ENCODE assay signal across 21 mouse cellular contexts in the genomic region with DNA sequence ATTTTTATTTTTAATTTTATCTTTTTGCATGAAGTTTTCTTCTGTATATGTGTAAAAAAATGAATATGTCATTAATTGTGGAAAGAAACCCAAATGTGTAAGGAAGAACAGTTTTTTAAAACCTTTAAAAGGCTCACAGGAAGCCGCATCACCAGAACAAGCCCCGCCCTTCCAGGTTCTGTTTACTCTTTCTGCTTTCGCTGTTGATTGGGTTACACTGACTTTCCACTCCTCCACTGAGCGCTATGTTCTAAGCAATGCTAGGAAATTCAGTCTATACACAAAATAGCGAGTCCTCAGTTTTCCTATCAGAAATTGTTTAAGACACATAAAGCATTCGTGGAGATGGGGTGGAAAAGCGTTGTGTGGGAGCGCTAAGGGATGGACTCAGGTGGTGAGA. TPM values are rescaled to one million over a fixed set of nuclear protein-coding genes. Genes with fewer than 3 reads are reported as not detected.
DNase-seq lines count a peak whose midpoint lies in the region; ATAC-seq and TF ChIP-seq lines count a peak whose summit lies in the region.
"Had no signal": no experiment of that assay in that cellular context is flagged by ENCODE, and none has a peak within 500 bp of the region (broad histone marks: within the 10 kb centered on the region; RNA-seq: fewer than 3 reads in every experiment).

No protein-coding gene starts in this region.

- H3K4me3 ChIP-seq in heart, postnatal 0 days (ENCODE audit: low read depth, low read length) = no peak overlapping the region
- no peak overlapping the region for H3K4me3 ChIP-seq in stomach, embryonic 16.5 days (replicated peaks; ENCODE audit: low read length)
- H3K4me3 ChIP-seq in stomach, postnatal 0 days (ENCODE audit: low read depth, low read length) = no peak overlapping the region
- H3K4me3 ChIP-seq: forebrain, embryonic 15.5 days; hindbrain, embryonic 12.5 days; kidney, embryonic 15.5 days; megakaryocyte, embryonic 14.5 days; midbrain, embryonic 15.5 days; myocyte; neural tube, embryonic 15.5 days had no signal

- H3K4me1 ChIP-seq in heart, postnatal 0 days (ENCODE audit: control insufficient read depth, insufficient read depth) = peaks cover 15% of the 10 kb centered on the region
- 0 out of 2 replicates have a peak, but pooled peaks cover 6% of the 10 kb centered on the region for H3K4me1 ChIP-seq in stomach, embryonic 16.5 days (ENCODE audit: control insufficient read depth, insufficient read depth, low read length)
- no peaks in the 10 kb centered on the region for H3K4me1 ChIP-seq in stomach, postnatal 0 days (replicated peaks; ENCODE audit: control insufficient read depth, insufficient read depth)
- H3K4me1 ChIP-seq: forebrain, embryonic 15.5 days; hindbrain, embryonic 12.5 days; kidney, embryonic 15.5 days; midbrain, embryonic 15.5 days had no signal

- H3K9ac ChIP-seq in heart, postnatal 0 days (replicated peaks; ENCODE audit: low read depth, low read length) = no peak overlapping the region
- H3K9ac ChIP-seq in stomach, embryonic 16.5 days (ENCODE audit: low read length) = no peak overlapping the region
- H3K9ac ChIP-seq in stomach, postnatal 0 days (ENCODE audit: low read length) = no peak overlapping the region
- H3K9ac ChIP-seq: forebrain, embryonic 15.5 days; hindbrain, embryonic 12.5 days; kidney, embryonic 15.5 days; liver, embryonic 14.5 days; midbrain, embryonic 15.5 days; neural tube, embryonic 15.5 days had no signal

- DNase-seq in heart, postnatal 0 days (ENCODE audit: low spot score) = peak; percentile 3
- DNase-seq in heart, adult 8-10 months (ENCODE audit: low spot score) = no peak
- DNase-seq in stomach, postnatal 0 days (ENCODE audit: low spot score) = no peak
- peak; percentile 26 for DNase-seq in yolk sac, embryonic 10.5 days (ENCODE audit: low spot score)
- no peak for DNase-seq in kidney, adult 9 months
- DNase-seq: adrenal gland, postnatal 36 days; cerebellum, adult 11-12 months; cerebellum, postnatal 14 days; gastrocnemius, postnatal 14 days; kidney, postnatal 4 days; lung, postnatal 10 days had no signal

- H3K27ac ChIP-seq in heart, postnatal 0 days (ENCODE audit: low read depth) = no peak overlapping the region
- H3K27ac ChIP-seq in stomach, embryonic 16.5 days (ENCODE audit: low read length) = no peak overlapping the region
- no peak overlapping the region for H3K27ac ChIP-seq in stomach, postnatal 0 days (replicated peaks)
- H3K27ac ChIP-seq: forebrain, embryonic 15.5 days; hindbrain, embryonic 12.5 days; kidney, embryonic 15.5 days; liver, embryonic 14.5 days; midbrain, embryonic 15.5 days; neural tube, embryonic 15.5 days had no signal

- no peaks in the 10 kb centered on the region for H3K27me3 ChIP-seq in heart, postnatal 0 days (ENCODE audit: control insufficient read depth, insufficient read depth, low read length)
- H3K27me3 ChIP-seq in stomach, embryonic 16.5 days (ENCODE audit: control insufficient read depth, insufficient read depth, low read length) = no peaks in the 10 kb centered on the region
- H3K27me3 ChIP-seq in stomach, postnatal 0 days (ENCODE audit: control insufficient read depth, insufficient read depth, low read length) = no peaks in the 10 kb centered on the region
- H3K27me3 ChIP-seq: forebrain, embryonic 15.5 days; hindbrain, embryonic 12.5 days; kidney, embryonic 15.5 days; megakaryocyte, embryonic 14.5 days; midbrain, embryonic 15.5 days; neural tube, embryonic 15.5 days had no signal

- H3K9me3 ChIP-seq in heart, postnatal 0 days (replicated peaks; ENCODE audit: control insufficient read depth, low read length) = no peaks in the 10 kb centered on the region
- H3K9me3 ChIP-seq in stomach, embryonic 16.5 days (replicated peaks; ENCODE audit: control insufficient read depth, low read length) = no peaks in the 10 kb centered on the region
- H3K9me3 ChIP-seq in stomach, postnatal 0 days (ENCODE audit: control insufficient read depth, low read length) = no peaks in the 10 kb centered on the region
- H3K9me3 ChIP-seq: forebrain, embryonic 15.5 days; hindbrain, embryonic 12.5 days; kidney, embryonic 15.5 days; midbrain, embryonic 15.5 days; neural tube, embryonic 15.5 days had no signal

- TF ChIP-seq CTCF in heart, postnatal 0 days (IDR thresholded peaks at IDR 0.05; ENCODE audit: low read depth) = no peak
- TF ChIP-seq CTCF in stomach, postnatal 0 days (IDR thresholded peaks at IDR 0.05; ENCODE audit: low read depth) = no peak

- no peak for ATAC-seq in heart, postnatal 0 days (ENCODE audit: insufficient read depth, low read depth)
- no peak for ATAC-seq in stomach, embryonic 16.5 days (ENCODE audit: insufficient read depth, low FRiP score)
- ATAC-seq in stomach, postnatal 0 days (ENCODE audit: low FRiP score, low TSS enrichment) = no peak
- ATAC-seq in activated CD4-positive, CD25-positive, alpha-beta regulatory T cell, adult 4 months = peak; percentile 65
- ATAC-seq: forebrain, embryonic 15.5 days; midbrain, embryonic 15.5 days had no signal

- no peak for TF ChIP-seq EP300 in heart, postnatal 0 days (IDR thresholded peaks at IDR 0.05; ENCODE audit: low read depth)
- no peak for TF ChIP-seq EP300 in stomach, postnatal 0 days (optimal IDR thresholded peaks at IDR 0.05)

- no peaks in the 10 kb centered on the region for H3K36me3 ChIP-seq in heart, postnatal 0 days (replicated peaks; ENCODE audit: control insufficient read depth, insufficient read depth, low read length)
- no peaks in the 10 kb centered on the region for H3K36me3 ChIP-seq in stomach, embryonic 16.5 days (ENCODE audit: control insufficient read depth, insufficient read depth, low read length)
- H3K36me3 ChIP-seq in stomach, postnatal 0 days (ENCODE audit: control insufficient read depth, insufficient read depth, low read length) = no peaks in the 10 kb centered on the region
- H3K36me3 ChIP-seq: forebrain, embryonic 15.5 days; hindbrain, embryonic 12.5 days; kidney, embryonic 15.5 days; midbrain, embryonic 15.5 days; neural tube, embryonic 15.5 days had no signal

- H3K4me2 ChIP-seq in heart, postnatal 0 days (ENCODE audit: low read depth, low read length) = no peak overlapping the region
- peak overlapping the region; percentile 29; the same call in 1 of the 2 replicates for H3K4me2 ChIP-seq in stomach, embryonic 16.5 days (ENCODE audit: low read depth, low read length)
- H3K4me2 ChIP-seq in stomach, postnatal 0 days (replicated peaks; ENCODE audit: low read depth) = no peak overlapping the region
- H3K4me2 ChIP-seq: forebrain, embryonic 15.5 days; hindbrain, embryonic 12.5 days; kidney, embryonic 15.5 days; midbrain, embryonic 15.5 days; neural tube, embryonic 15.5 days had no signal

- 59% methylated on average over 8 of the region's 8 CpGs for WGBS in heart, postnatal 0 days
- 40% methylated on average over 8 of the region's 8 CpGs for WGBS in stomach, embryonic 16.5 days
- WGBS in stomach, postnatal 0 days = 46% methylated on average over 8 of the region's 8 CpGs

RNA-seq across cellular contexts. Expression of gene S1pr1, which starts 39.6 kb away (rescaled TPM):
- 160 and 192 TPM in 2 replicates for total RNA-seq in heart, postnatal 0 days (2014; rRNA removed; ENCODE audit: low replicate concordance)
- polyA plus RNA-seq in heart, postnatal 0 days (2015; fragmentation: Nextera tagmentation; extraction: Ambion mirVana) = 66.1 and 74.6 TPM in 2 replicates
- total RNA-seq in heart, adult 8-10 months (2022) = 10 to 100 TPM; 31.9 to 48.9 (median 41.9) TPM
- polyA plus RNA-seq in stomach, embryonic 16.5 days (2015; fragmentation: Nextera tagmentation; extraction: Ambion mirVana) = 17.3 and 18.8 TPM in 2 replicates
- 6.6 and 6.7 TPM in 2 replicates for polyA plus RNA-seq in stomach, postnatal 0 days (2015; fragmentation: Nextera tagmentation; extraction: Ambion mirVana)
- 100 to 1,000 TPM; 192 to 215 TPM for polyA plus RNA-seq in activated CD4-positive, CD25-positive, alpha-beta regulatory T cell, adult 4 months (2017; shearing (Covaris generic))

Comparison
In these comparisons a context has a peak if more than half of its experiments do, and no peak if none do; other contexts are left out.
1. DNase-seq: peak in heart, postnatal 0 days (single experiment) and yolk sac, embryonic 10.5 days (single experiment); none in heart, adult 8-10 months (single experiment), stomach, postnatal 0 days (single experiment) and kidney, adult 9 months (single experiment).